Mouse (Mus musculus) subcutaneous adipose tissue, adult 2 months (tissue): ENCODE results near the gene Olfr1368. TPM values are rescaled to one million over a fixed set of nuclear protein-coding genes. Genes with fewer than 3 reads are reported as not detected.

ENCODE experiments used
- polyA plus RNA-seq: library from polyadenylated mRNA; depleted of rRNA; stranded (reverse); fragments of >200 nt; gene quantifications from 2 replicates; pipeline ENCODE4 v1.2.3, GENCODE M21; 2012; ENCODE audit warnings: low replicate concordance; rRNA removed

Olfr1368 gene
- polyA plus RNA-seq = not detected in 2 replicates

DNA sequence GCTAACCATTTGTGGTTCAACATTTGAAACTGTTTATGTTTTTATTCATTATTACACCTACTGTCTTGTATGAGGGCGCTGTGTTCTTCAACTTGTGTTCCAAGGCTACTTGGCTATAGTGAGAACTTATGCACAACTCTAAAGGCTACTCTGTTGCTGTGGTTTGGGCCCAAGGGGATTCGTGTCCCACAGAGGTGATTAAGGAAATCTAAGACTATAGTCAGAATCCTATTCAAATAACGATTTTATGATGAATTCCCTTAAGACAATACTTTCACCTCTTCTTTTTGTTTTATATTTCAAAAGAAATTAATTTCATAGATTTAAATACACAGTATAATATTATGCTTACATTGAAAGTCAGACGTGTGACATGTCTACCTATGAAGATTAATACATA, at the start of gene Olfr1368:
Gene Olfr1368, minus strand, starts transcription at position 101 of the 400 bp plus-strand sequence.

DNA sequence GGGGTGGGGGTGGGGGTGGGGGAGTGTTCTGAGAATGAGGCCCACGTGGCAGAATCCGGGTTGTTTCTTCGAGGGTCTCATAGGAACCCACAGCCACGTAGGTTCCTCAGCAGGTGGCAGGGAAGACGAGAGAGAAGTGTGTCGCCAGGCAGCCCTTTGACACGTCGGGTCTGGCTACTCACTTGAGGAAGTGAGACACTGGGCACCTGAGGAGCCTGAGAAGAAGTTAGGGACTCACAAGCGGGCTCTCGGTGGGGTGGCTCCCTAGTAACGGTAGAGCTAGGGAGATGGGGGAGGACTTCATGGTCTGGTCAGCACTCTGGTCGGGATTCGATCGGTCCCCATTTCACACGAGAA, 33.7 kb upstream of the Olfr1368 start, which contains the start of gene Trim27:
Gene Trim27, plus strand, starts transcription at position 79 of the 357 bp plus-strand sequence.

DNA sequence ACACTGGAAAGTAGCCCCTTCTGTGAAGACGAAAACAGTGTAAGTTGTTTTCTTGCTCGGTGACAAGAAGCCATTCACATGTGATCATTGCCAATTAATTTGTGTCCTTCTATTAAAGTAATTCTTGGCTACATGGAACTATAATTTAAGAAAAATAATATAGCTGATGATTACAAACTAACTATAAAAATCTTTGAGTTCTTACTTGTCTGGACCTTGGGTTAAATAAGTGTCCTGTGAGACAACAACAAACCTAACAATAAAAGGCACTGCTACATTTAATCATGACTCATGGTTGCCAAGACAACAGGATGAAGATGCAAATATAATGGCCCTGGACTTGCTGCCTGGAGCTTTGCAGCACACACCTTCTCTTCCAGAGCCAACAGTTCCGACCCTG, 16.3 kb downstream of the Olfr1368 start, which contains the start of gene Olfr263:
Gene Olfr263, plus strand, starts transcription at position 301 of the 400 bp plus-strand sequence.

DNA sequence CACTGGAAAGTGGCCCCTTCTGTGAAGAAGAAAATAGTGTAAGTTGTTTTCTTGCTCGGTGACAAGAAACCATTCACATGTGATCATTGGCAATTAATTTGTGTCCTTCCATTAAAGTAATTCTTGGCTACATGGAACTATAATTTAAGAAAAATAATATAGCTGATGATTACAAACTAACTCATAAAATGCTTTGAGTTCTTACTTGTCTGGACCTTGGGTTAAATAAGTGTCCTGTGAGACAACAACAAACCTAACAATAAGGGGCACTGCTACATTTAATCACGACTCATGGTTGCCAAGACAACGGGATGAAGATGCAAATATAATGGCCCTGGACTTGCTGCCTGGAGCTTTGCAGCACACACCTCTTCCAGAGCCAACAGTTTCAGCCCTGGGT, 34.5 kb downstream of the Olfr1368 start, which contains the start of gene Olfr1369-ps1:
Gene Olfr1369-ps1, plus strand, starts transcription at position 301 of the 400 bp plus-strand sequence.

Other genes starting within 250 kb of the Olfr1368 start
- not detected in 2 replicates for gene Olfr1370, start 70.9 kb downstream of the Olfr1368 start, polyA plus RNA-seq
- gene Olfr1369-ps1, start 34.4 kb downstream of the Olfr1368 start, polyA plus RNA-seq = not detected in 2 replicates
- not detected in 2 replicates for gene Olfr263, start 16.2 kb downstream of the Olfr1368 start, polyA plus RNA-seq
- 22.1 and 55.9 TPM in 2 replicates for gene Trim27, start 33.6 kb upstream of the Olfr1368 start, polyA plus RNA-seq
- gene Gpx5, start 146.9 kb upstream of the Olfr1368 start, polyA plus RNA-seq = 1.5 and 7.6 TPM in 2 replicates
- not detected in 2 replicates for gene Gpx6, start 166.3 kb upstream of the Olfr1368 start, polyA plus RNA-seq
- not detected in 2 replicates for gene Olfr1367, start 201.0 kb upstream of the Olfr1368 start, polyA plus RNA-seq
- gene Zscan12, start 217.0 kb upstream of the Olfr1368 start, polyA plus RNA-seq = 2.0 and 2.8 TPM in 2 replicates